Mouse (Mus musculus): ENCODE measurements around the gene Arhgap32. TPM values are rescaled to one million over a fixed set of nuclear protein-coding genes. Genes with fewer than 3 reads are reported as not detected.

Arhgap32 gene
- polyA plus RNA-seq, 1 experiment from 2014 or later, result 0.51 TPM

- WGBS (ENCODE audit: insufficient replicate concordance), result 67% methylated on average over 2 of the region's 2 CpGs
- Histone ChIP-seq H3K36me3 (replicated peaks) (no peaks in the 10 kb centered on the region), H3K27ac (replicated peaks) (no peak overlapping the region), H3K4me2 (no peak overlapping the region), H3K27me3 (no peaks in the 10 kb centered on the region), H3K4me3 (replicated peaks) (no peak overlapping the region), H3K4me1 (replicated peaks) (no peaks in the 10 kb centered on the region), H3K9me3 (replicated peaks) (no peaks in the 10 kb centered on the region), H3K9ac (no peak overlapping the region)
- ATAC-seq (ENCODE audit: insufficient read depth), result no peak
Observed at GRCm38 (mm10) chr9:32257882-32258281, 141.9 kb downstream of the Arhgap32 start.

DNA sequence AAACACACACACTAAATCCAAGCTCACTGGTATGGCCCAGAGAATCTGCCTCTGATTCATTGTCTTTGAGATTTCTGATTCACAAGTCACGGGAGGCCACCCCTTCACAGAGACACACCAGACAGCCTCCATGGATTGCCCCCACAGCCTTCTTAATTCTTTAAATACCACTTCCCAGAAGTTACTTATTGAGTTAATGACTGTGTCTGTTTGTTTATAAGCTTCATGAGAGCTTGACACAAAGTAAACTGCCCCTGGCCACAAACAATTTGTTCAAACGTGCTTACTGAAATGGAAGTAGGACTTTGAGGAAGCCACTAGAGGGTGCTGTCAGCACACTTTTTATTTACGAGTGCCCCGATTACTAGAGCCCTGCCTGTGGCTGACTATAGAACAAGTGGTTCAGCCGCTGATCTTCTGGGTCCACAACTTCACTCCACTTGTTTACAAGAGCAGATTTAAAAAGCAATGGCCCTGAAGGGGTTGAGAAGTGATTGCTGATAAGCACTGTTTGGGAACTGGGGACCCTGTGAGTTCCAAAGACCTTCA, 156.0 kb downstream of the Arhgap32 start:
- Histone ChIP-seq H3K4me1 (replicated peaks) (no peaks in the 10 kb centered on the region), H3K9ac (no peak overlapping the region), H3K4me2 (no peak overlapping the region), H3K9me3 (replicated peaks) (no peaks in the 10 kb centered on the region), H3K27ac (replicated peaks) (no peak overlapping the region), H3K36me3 (replicated peaks) (no peaks in the 10 kb centered on the region), H3K4me3 (replicated peaks) (no peak overlapping the region), H3K27me3 (no peaks in the 10 kb centered on the region)
- no peak for ATAC-seq (ENCODE audit: insufficient read depth)
- WGBS (ENCODE audit: insufficient replicate concordance), result 16% methylated on average over 5 of the region's 5 CpGs

- Histone ChIP-seq H3K9me3 (replicated peaks) (no peaks in the 10 kb centered on the region), H3K4me2 (no peak overlapping the region), H3K9ac (no peak overlapping the region), H3K4me1 (replicated peaks) (peaks cover 18% of the 10 kb centered on the region), H3K27me3 (no peaks in the 10 kb centered on the region), H3K36me3 (replicated peaks) (no peaks in the 10 kb centered on the region), H3K4me3 (replicated peaks) (no peak overlapping the region), H3K27ac (replicated peaks) (no peak overlapping the region)
- no peak for ATAC-seq (ENCODE audit: insufficient read depth)
- WGBS (ENCODE audit: insufficient replicate concordance), result 61% methylated on average over 5 of the region's 5 CpGs
Observed at GRCm38 (mm10) chr9:32278052-32278451, 162.1 kb downstream of the Arhgap32 start.

DNA sequence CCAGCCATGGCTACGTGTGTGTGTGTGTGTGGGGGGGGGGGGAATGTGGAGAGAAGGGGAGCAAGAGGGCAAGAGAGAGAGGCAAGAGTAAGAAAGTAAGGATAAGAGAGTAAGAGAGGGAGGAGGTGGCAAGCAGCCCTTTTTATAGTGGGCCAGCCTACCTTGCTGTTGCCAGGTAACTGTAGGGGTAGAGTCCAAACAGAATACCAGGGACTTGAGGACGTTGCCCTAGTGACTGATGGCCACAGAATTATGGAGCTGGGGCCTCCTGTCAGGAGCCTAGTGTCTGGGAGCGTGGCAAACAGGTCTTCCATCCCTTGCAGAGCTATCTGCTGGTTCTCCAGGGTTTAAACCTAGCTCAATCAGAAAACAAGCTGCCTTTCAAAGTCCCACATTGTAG, 163.9 kb downstream of the Arhgap32 start:
- WGBS (ENCODE audit: insufficient replicate concordance), result 26% methylated on average over 3 of the region's 3 CpGs
- peaks cover 18% of the 10 kb centered on the region for H3K4me1 ChIP-seq (replicated peaks)

DNA sequence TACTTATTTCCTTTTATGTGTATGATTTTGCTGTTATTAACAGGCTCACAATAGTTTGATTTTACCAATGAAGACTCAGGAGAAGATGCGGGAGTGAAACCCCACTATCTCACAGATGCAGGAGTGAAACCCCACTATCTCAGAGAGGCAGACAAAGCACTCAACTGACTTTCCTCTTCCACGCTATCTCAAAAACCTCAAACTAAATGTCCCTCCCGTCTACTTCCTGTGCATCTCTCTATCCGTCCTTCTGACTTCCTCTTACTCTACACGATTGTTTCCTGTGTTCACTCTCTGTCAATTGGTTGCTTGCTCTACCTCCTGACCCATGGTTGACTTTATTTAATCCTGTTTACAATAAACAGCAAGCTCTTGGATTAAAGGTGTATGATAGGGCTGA, 164.5 kb downstream of the Arhgap32 start:
- Histone ChIP-seq H3K9me3 (replicated peaks) (no peaks in the 10 kb centered on the region), H3K4me3 (replicated peaks) (no peak overlapping the region), H3K4me1 (replicated peaks) (peaks cover 18% of the 10 kb centered on the region), H3K27me3 (no peaks in the 10 kb centered on the region), H3K27ac (replicated peaks) (no peak overlapping the region), H3K9ac (no peak overlapping the region), H3K36me3 (replicated peaks) (no peaks in the 10 kb centered on the region), H3K4me2 (no peak overlapping the region)
- WGBS (ENCODE audit: insufficient replicate concordance), result 5% methylated on average over 5 of the region's 5 CpGs
- ATAC-seq (ENCODE audit: insufficient read depth), result peak; percentile 40; the same call in 1 of the 2 replicates

More for the DNA sequence above, 163.9 kb downstream of the Arhgap32 start:
- Histone ChIP-seq H3K27me3 (no peaks in the 10 kb centered on the region), H3K4me3 (replicated peaks) (no peak overlapping the region), H3K9ac (no peak overlapping the region), H3K9me3 (replicated peaks) (no peaks in the 10 kb centered on the region), H3K27ac (replicated peaks) (no peak overlapping the region), H3K36me3 (replicated peaks) (no peaks in the 10 kb centered on the region), H3K4me2 (no peak overlapping the region)
- no peak for ATAC-seq (ENCODE audit: insufficient read depth)

DNA sequence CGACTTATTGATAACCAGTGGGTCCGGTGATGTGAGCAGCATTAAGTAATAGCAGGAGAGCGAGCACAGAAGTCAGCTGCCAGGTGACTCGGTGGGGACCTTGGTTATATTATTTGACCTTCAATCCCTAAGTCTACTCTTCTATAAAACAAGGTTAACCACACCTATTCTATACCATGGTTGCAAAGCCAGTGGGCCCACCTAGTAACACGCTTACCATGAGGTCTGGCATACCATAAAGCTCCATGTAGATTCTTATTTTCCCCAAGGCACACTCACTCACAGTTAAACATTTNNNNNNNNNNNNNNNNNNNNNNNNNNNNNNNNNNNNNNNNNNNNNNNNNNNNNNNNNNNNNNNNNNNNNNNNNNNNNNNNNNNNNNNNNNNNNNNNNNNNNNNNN, 167.7 kb downstream of the Arhgap32 start:
- H3K27me3 ChIP-seq, result no peaks in the 10 kb centered on the region
- H3K4me3 ChIP-seq (replicated peaks), result no peak overlapping the region
- no peak overlapping the region for H3K4me2 ChIP-seq
- no peak overlapping the region for H3K9ac ChIP-seq
- no peak for ATAC-seq (ENCODE audit: insufficient read depth)
- no peaks in the 10 kb centered on the region for H3K36me3 ChIP-seq (replicated peaks)
- 76% methylated on average over 5 of the region's 5 CpGs for WGBS (ENCODE audit: insufficient replicate concordance)
- peaks cover 18% of the 10 kb centered on the region for H3K4me1 ChIP-seq (replicated peaks)
- no peak overlapping the region for H3K27ac ChIP-seq (replicated peaks)
- H3K9me3 ChIP-seq (replicated peaks), result no peaks in the 10 kb centered on the region

DNA sequence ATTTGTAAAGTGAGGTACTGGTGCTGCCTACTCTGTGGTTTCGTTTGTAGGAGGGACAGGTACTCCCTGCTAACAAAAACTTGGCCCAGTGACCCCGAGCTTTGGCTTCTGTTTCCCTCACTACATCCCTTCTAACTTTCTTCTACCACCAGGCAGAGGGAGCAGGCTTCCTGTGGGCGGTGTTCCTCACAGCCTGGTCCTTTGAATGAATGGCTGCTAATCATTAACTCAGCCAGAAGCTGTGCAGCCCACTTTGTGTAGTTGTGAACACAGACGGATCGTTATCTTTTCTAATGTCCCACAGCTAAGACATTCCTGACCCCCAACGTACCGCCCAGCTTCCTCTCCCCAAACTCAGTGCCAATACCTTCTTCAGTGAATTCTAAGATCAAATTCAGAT, 175.7 kb downstream of the Arhgap32 start:
- Histone ChIP-seq H3K9me3 (replicated peaks) (no peaks in the 10 kb centered on the region), H3K36me3 (replicated peaks) (no peaks in the 10 kb centered on the region), H3K27me3 (no peaks in the 10 kb centered on the region), H3K4me2 (no peak overlapping the region), H3K4me1 (replicated peaks) (no peaks in the 10 kb centered on the region), H3K9ac (no peak overlapping the region), H3K27ac (replicated peaks) (no peak overlapping the region), H3K4me3 (replicated peaks) (no peak overlapping the region)
- 16% methylated on average over 7 of the region's 7 CpGs for WGBS (ENCODE audit: insufficient replicate concordance)
- ATAC-seq (ENCODE audit: insufficient read depth), result no peak; the same call in 1 of the 2 replicates

GRCm38 (mm10) chr9:32292686-32293085, 176.8 kb downstream of the Arhgap32 start:
- ATAC-seq (ENCODE audit: insufficient read depth), result no peak
- Histone ChIP-seq H3K4me3 (replicated peaks) (no peak overlapping the region), H3K27me3 (no peaks in the 10 kb centered on the region), H3K27ac (replicated peaks) (no peak overlapping the region), H3K9ac (no peak overlapping the region), H3K36me3 (replicated peaks) (no peaks in the 10 kb centered on the region), H3K9me3 (replicated peaks) (no peaks in the 10 kb centered on the region), H3K4me2 (no peak overlapping the region), H3K4me1 (replicated peaks) (no peaks in the 10 kb centered on the region)
- WGBS (ENCODE audit: insufficient replicate concordance), result 34% methylated on average over 5 of the region's 5 CpGs

- Histone ChIP-seq H3K27me3 (no peaks in the 10 kb centered on the region), H3K4me1 (replicated peaks) (no peaks in the 10 kb centered on the region), H3K4me3 (replicated peaks) (no peak overlapping the region), H3K36me3 (replicated peaks) (no peaks in the 10 kb centered on the region), H3K27ac (replicated peaks) (no peak overlapping the region), H3K9me3 (replicated peaks) (no peaks in the 10 kb centered on the region), H3K9ac (no peak overlapping the region), H3K4me2 (no peak overlapping the region)
- no peak for ATAC-seq (ENCODE audit: insufficient read depth)
- WGBS (ENCODE audit: insufficient replicate concordance), result 67% methylated on average over 9 of the region's 9 CpGs
Observed at GRCm38 (mm10) chr9:32295061-32295800, 179.3 kb downstream of the Arhgap32 start.

- no peak for ATAC-seq (ENCODE audit: insufficient read depth)
- Histone ChIP-seq H3K4me3 (replicated peaks) (no peak overlapping the region), H3K9ac (no peak overlapping the region), H3K36me3 (replicated peaks) (no peaks in the 10 kb centered on the region), H3K4me1 (replicated peaks) (no peaks in the 10 kb centered on the region), H3K4me2 (no peak overlapping the region), H3K9me3 (replicated peaks) (no peaks in the 10 kb centered on the region), H3K27me3 (no peaks in the 10 kb centered on the region), H3K27ac (replicated peaks) (no peak overlapping the region)
- WGBS (ENCODE audit: insufficient replicate concordance), result 69% methylated on average over 13 of the region's 13 CpGs
Observed at GRCm38 (mm10) chr9:32302501-32303150, 186.7 kb downstream of the Arhgap32 start.

GRCm38 (mm10) chr9:32311786-32312185, 195.8 kb downstream of the Arhgap32 start:
- Histone ChIP-seq H3K4me1 (replicated peaks) (no peaks in the 10 kb centered on the region), H3K36me3 (replicated peaks) (no peaks in the 10 kb centered on the region), H3K4me3 (replicated peaks) (no peak overlapping the region), H3K4me2 (no peak overlapping the region), H3K27me3 (no peaks in the 10 kb centered on the region), H3K9ac (no peak overlapping the region), H3K9me3 (replicated peaks) (no peaks in the 10 kb centered on the region), H3K27ac (replicated peaks) (no peak overlapping the region)
- WGBS (ENCODE audit: insufficient replicate concordance), result 66% methylated on average over 14 of the region's 14 CpGs
- no peak for ATAC-seq (ENCODE audit: insufficient read depth)
